Mouse (Mus musculus) heart, embryonic 16.5 days (tissue): ENCODE results near the gene Gm10720. TPM values are rescaled to one million over a fixed set of nuclear protein-coding genes. Genes with fewer than 3 reads are reported as not detected.
"Not testable (repeated sequence)": the region's sequence is repeated elsewhere in the genome, so short reads cannot be mapped to it uniquely, and the experiment has no call there.

Experiments used
- ATAC-seq: fragments of 200-750 bp; cut with Nextera tagmentation; replicated peaks from 2 replicates; pipeline ENCODE4 v1.8.0; 2017; ENCODE audit warnings: moderate number of reproducible peaks; ENCODE audit not compliant: insufficient read depth, low FRiP score; ENCODE audit errors: extremely low read depth
- H3K27ac ChIP-seq: fragments of 300-500 bp; sonication (generic); 2 replicates; pipeline ENCODE4 v1.5.1; 2014; ENCODE audit warnings: mild to moderate bottlenecking, low read length, control low read depth, moderate library complexity
- H3K27me3 ChIP-seq: fragments of 300-500 bp; sonication (generic); 2 replicates; pipeline ENCODE4 v1.6.1; 2014; ENCODE audit warnings: low read length, mixed read lengths; ENCODE audit not compliant: control insufficient read depth, insufficient read depth
- H3K36me3 ChIP-seq: fragments of 300-500 bp; sonication (generic); 2 replicates; pipeline ENCODE4 v1.6.1; 2014; ENCODE audit not compliant: control insufficient read depth, insufficient read depth
- H3K4me1 ChIP-seq: fragments of 300-500 bp; sonication (generic); 2 replicates; pipeline ENCODE4 v1.6.1; 2014; ENCODE audit warnings: low read length, mixed read lengths; ENCODE audit not compliant: control insufficient read depth, insufficient read depth
- H3K4me2 ChIP-seq: fragments of 300-500 bp; sonication (generic); 2 replicates; pipeline ENCODE4 v1.6.1; 2014; ENCODE audit warnings: low read depth, mild to moderate bottlenecking, control low read depth, low read length
- H3K4me3 ChIP-seq: fragments of 300-500 bp; sonication (generic); 2 replicates; pipeline ENCODE4 v1.5.1; 2014; ENCODE audit warnings: mild to moderate bottlenecking, control low read depth, low read length
- H3K9ac ChIP-seq: fragments of 300-500 bp; sonication (generic); 2 replicates; pipeline ENCODE4 v1.6.1; 2014; ENCODE audit warnings: low read length, control low read depth
- H3K9me3 ChIP-seq: fragments of 300-500 bp; sonication (generic); replicated peaks from 2 replicates; pipeline ENCODE4 v1.6.1; 2016; ENCODE audit warnings: low read length; ENCODE audit not compliant: control insufficient read depth
- WGBS: fragments of 180-500 bp; shearing (Covaris S2); extraction: QIAGEN DNeasy Blood & Tissue Kit; methylation state at CpG from one replicate; pipeline ENCODE4 v1.1.7; 2014; 5-methylcytosine and 5-hydroxymethylcytosine counted together
- polyA plus RNA-seq: library from polyadenylated mRNA; unstranded; fragments of >200 nt; fragmentation: Nextera tagmentation; extraction: Ambion mirVana; gene quantifications from 2 replicates; pipeline ENCODE4 v1.2.1, GENCODE M21; 2015

The Gm10720 gene
- polyA plus RNA-seq, 1 experiment from 2014 or later: 0.24 TPM

DNA sequence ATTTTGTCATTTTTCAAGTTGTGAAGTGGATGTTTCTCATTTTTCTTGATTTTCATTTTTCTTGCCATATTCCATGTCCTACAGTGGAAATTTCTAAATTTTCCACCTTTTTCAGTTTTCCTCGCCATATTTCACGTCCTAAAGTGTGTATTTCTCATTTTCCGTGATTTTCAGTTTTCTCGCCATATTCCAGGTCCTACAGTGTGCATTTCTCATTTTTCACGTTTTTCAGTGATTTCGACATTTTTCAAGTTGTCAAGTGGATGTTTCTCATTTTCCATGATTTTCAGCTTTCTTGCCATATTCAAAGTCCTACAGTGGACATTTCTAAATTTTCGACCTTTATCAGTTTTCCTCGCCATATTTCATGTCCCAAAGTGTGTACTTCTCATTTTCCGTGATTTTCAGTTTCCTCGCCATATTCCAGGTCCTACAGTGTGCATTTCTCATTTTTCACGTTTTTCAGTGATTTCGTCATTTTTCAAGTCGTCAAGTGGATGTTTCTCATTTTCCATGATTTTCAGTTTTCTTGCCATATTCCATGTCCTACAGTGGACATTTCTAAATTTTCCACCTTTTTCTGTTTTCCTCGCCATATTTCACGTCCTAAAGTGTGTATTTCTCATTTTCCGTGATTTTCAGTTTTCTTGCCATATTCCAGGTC is 8.7 kb downstream of the Gm10720 start:
- not testable (repeated sequence) for H3K4me1 ChIP-seq, H3K4me2 ChIP-seq, H3K4me3 ChIP-seq, H3K27me3 ChIP-seq, H3K27ac ChIP-seq, H3K36me3 ChIP-seq, ATAC-seq, H3K9me3 ChIP-seq, H3K9ac ChIP-seq
- WGBS: 63% methylated on average over 15 of the region's 16 CpGs

DNA sequence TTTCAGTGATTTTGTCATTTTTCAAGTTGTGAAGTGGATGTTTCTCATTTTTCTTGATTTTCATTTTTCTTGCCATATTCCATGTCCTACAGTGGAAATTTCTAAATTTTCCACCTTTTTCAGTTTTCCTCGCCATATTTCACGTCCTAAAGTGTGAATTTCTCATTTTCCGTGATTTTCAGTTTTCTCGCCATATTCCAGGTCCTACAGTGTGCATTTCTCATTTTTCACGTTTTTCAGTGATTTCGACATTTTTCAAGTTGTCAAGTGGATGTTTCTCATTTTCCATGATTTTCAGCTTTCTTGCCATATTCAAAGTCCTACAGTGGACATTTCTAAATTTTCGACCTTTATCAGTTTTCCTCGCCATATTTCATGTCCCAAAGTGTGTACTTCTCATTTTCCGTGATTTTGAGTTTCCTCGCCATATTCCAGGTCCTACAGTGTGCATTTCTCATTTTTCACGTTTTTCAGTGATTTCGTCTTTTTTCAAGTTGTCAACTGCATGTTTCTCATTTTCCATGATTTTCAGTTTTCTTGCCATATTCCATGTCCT is 9.5 kb downstream of the Gm10720 start, which contains the start of gene Gm10717:
TSS of gene Gm10717 (plus strand) at position 506 of the 556 bp plus-strand sequence.
- not testable (repeated sequence) for H3K27me3 ChIP-seq, H3K27ac ChIP-seq, ATAC-seq, H3K9ac ChIP-seq, H3K9me3 ChIP-seq, H3K4me3 ChIP-seq, H3K4me1 ChIP-seq, H3K4me2 ChIP-seq, H3K36me3 ChIP-seq
- 70% methylated on average over 12 of the region's 12 CpGs for WGBS

DNA sequence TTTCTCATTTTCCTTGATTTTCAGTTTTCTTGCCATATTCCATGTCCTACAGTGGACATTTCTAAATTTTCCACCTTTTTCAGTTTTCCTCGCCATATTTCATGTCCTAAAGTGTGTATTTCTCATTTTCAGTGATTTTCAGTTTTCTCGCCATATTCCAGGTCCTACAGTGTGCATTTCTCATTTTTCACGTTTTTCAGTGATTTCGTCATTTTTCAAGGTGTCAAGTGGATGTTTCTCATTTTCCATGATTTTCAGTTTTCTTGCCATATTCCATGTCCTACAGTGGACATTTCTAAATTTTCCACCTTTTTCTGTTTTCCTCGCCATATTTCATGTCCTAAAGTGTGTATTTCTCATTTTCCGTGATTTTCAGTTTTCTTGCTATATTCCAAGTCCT is 10.2 kb downstream of the Gm10720 start:
- ATAC-seq, H3K36me3 ChIP-seq, H3K27me3 ChIP-seq, H3K4me2 ChIP-seq, H3K9ac ChIP-seq, H3K27ac ChIP-seq, H3K4me3 ChIP-seq, H3K9me3 ChIP-seq, H3K4me1 ChIP-seq: not testable (repeated sequence)
- WGBS: 56% methylated on average over 4 of the region's 6 CpGs

- H3K9me3 ChIP-seq, H3K4me1 ChIP-seq, H3K27me3 ChIP-seq, ATAC-seq, H3K4me2 ChIP-seq, H3K27ac ChIP-seq, H3K4me3 ChIP-seq, H3K9ac ChIP-seq, H3K36me3 ChIP-seq: not testable (repeated sequence)
- WGBS: 70% methylated on average over 5 of the region's 5 CpGs
These were observed 10.7 kb downstream of the Gm10720 start for GRCm38 (mm10) chr9:3026136-3026535.

DNA sequence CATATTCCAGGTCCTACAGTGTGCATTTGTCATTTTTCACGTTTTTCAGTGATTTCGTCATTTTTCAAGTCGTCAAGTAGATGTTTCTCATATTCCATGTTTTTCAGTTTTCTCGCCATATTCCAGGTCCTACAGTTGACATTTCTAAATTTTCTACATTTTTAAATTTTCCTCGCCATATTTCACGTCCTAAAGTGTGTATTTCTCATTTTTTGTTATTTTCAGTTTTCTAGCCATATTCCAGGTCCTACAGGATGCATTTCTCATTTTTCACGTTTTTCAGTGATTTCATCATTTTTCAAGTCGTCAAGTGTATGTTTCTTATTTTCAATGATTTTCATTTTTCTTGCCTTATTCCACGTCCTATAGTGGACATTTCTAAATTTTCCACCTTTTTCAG is 11.3 kb downstream of the Gm10720 start:
- H3K4me1 ChIP-seq, H3K9me3 ChIP-seq, H3K4me3 ChIP-seq, H3K9ac ChIP-seq, H3K4me2 ChIP-seq, ATAC-seq, H3K27me3 ChIP-seq, H3K27ac ChIP-seq, H3K36me3 ChIP-seq: not testable (repeated sequence)
- 64% methylated on average over 9 of the region's 9 CpGs for WGBS

DNA sequence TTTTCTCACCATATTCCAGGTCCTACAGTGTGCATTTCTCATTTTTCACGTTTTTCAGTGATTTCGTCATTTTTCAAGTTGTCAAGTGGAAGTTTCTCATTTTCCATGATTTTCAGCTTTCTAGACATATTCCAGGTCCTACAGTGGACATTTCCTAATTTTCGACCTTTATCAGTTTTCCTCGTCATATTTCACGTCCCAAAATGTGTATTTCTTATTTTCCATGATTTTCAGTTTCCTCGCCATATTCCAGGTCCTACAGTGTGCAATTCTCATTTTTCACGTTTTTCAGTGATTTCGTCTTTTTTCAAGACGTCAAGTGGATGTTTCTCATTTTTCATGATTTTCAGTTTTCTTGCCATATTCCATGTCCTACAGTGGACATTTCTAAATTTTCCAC is 11.7 kb downstream of the Gm10720 start:
- not testable (repeated sequence) for H3K27me3 ChIP-seq, H3K4me1 ChIP-seq, H3K27ac ChIP-seq, ATAC-seq, H3K9ac ChIP-seq, H3K4me2 ChIP-seq, H3K36me3 ChIP-seq, H3K9me3 ChIP-seq, H3K4me3 ChIP-seq
- WGBS: 67% methylated on average over 9 of the region's 9 CpGs

- H3K4me1 ChIP-seq, H3K9ac ChIP-seq, H3K27ac ChIP-seq, H3K27me3 ChIP-seq, H3K4me3 ChIP-seq, ATAC-seq, H3K36me3 ChIP-seq, H3K9me3 ChIP-seq, H3K4me2 ChIP-seq: not testable (repeated sequence)
- WGBS: 61% methylated on average over 11 of the region's 16 CpGs
These were observed 14.0 kb downstream of the Gm10720 start for GRCm38 (mm10) chr9:3029276-3030000.

- not testable (repeated sequence) for H3K27ac ChIP-seq, H3K36me3 ChIP-seq, H3K9me3 ChIP-seq, H3K4me3 ChIP-seq, H3K27me3 ChIP-seq, H3K4me1 ChIP-seq, H3K9ac ChIP-seq, H3K4me2 ChIP-seq
- WGBS: 57% methylated on average over 2 of the region's 10 CpGs
- ATAC-seq: 0 out of 2 replicates have a peak, but pooled peaks have one; percentile 21
These were observed 15.3 kb downstream of the Gm10720 start for GRCm38 (mm10) chr9:3030677-3031318.

DNA sequence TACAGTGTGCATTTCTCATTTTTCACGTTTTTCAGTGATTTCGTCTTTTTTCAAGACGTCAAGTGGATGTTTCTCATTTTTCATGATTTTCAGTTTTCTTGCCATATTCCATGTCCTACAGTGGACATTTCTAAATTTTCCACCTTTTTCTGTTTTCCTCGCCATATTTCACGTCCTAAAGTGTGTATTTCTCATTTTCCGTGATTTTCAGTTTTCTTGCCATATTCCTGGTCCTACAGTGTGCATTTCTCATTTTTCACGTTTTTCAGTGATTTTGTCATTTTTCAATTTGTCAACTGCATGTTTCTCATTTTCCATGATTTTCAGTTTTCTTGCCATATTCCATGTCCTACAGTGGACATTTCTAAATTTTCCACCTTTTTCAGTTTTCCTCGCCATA is 18.8 kb downstream of the Gm10720 start, which contains the start of gene Gm17535:
TSS of gene Gm17535 (plus strand) at position 301 of the 400 bp plus-strand sequence.
- H3K4me2 ChIP-seq, H3K4me1 ChIP-seq, H3K27me3 ChIP-seq, H3K4me3 ChIP-seq, H3K27ac ChIP-seq, H3K36me3 ChIP-seq, ATAC-seq, H3K9me3 ChIP-seq, H3K9ac ChIP-seq: not testable (repeated sequence)
- WGBS: no CpG with 5 or more reads among the region's 8 CpGs
